Mouse (Mus musculus) hindbrain, embryonic 13.5 days (tissue): ENCODE measurements around the gene Igsf6. TPM values are rescaled to one million over a fixed set of nuclear protein-coding genes. Genes with fewer than 3 reads are reported as not detected.
A peak's percentile ranks its signal among the peaks of the same experiment; 100 is the strongest.

Experiments used
- ATAC-seq: fragments of 200-750 bp; cut with Nextera tagmentation; 2 replicates; pipeline ENCODE4 v1.8.0; 2017; ENCODE audit warnings: moderate TSS enrichment; ENCODE audit not compliant: low FRiP score
- H3K27ac ChIP-seq: fragments of 300-500 bp; sonication (generic); 2 replicates; pipeline ENCODE4 v1.5.1; 2015; ENCODE audit warnings: inconsistent platforms, mild to moderate bottlenecking, moderate library complexity
- H3K27me3 ChIP-seq: fragments of 300-500 bp; sonication (generic); 2 replicates; pipeline ENCODE4 v1.6.1; 2015; ENCODE audit warnings: mild to moderate bottlenecking, inconsistent platforms
- H3K36me3 ChIP-seq: fragments of 300-500 bp; sonication (generic); 2 replicates; pipeline ENCODE4 v1.6.1; 2015; ENCODE audit warnings: mild to moderate bottlenecking, inconsistent platforms
- H3K4me1 ChIP-seq: fragments of 300-500 bp; sonication (generic); replicated peaks from 2 replicates; pipeline ENCODE4 v1.6.1; 2015; ENCODE audit warnings: inconsistent platforms
- H3K4me2 ChIP-seq: fragments of 300-500 bp; sonication (generic); 2 replicates; pipeline ENCODE4 v1.6.1; 2015; ENCODE audit warnings: inconsistent platforms, mild to moderate bottlenecking, moderate library complexity
- H3K4me3 ChIP-seq: fragments of 300-500 bp; sonication (generic); 2 replicates; pipeline ENCODE4 v1.5.1; 2015; ENCODE audit warnings: mild to moderate bottlenecking, inconsistent platforms
- H3K9ac ChIP-seq: fragments of 300-500 bp; sonication (generic); 2 replicates; pipeline ENCODE4 v1.6.1; 2015; ENCODE audit warnings: mild to moderate bottlenecking, inconsistent platforms
- H3K9me3 ChIP-seq: fragments of 300-500 bp; sonication (generic); 2 replicates; pipeline ENCODE4 v1.6.1; 2016; ENCODE audit warnings: inconsistent platforms
- WGBS: fragments of 180-500 bp; shearing (Covaris S2); methylation state at CpG from one replicate; pipeline ENCODE4 v1.1.7; 2015; 5-methylcytosine and 5-hydroxymethylcytosine counted together
- polyA plus RNA-seq: library from polyadenylated mRNA; unstranded; fragments of >200 nt; fragmentation: Nextera tagmentation; extraction: Ambion mirVana; gene quantifications from 2 replicates; pipeline ENCODE4 v1.2.1, GENCODE M21; 2015

Igsf6 gene
- polyA plus RNA-seq, 1 experiment from 2014 or later: 1.2 TPM

GRCm38 (mm10) chr7:121081816-121082215 lies 7.4 kb upstream of the Igsf6 start:
- no peak overlapping the region for H3K27ac ChIP-seq
- WGBS: 78% methylated on average over 2 of the region's 2 CpGs

GRCm38 (mm10) chr7:121081350-121081749 lies 7.0 kb upstream of the Igsf6 start, which contains the start of gene Otoa:
TSS of gene Otoa (plus strand) at chr7:121081650.
- H3K4me3 ChIP-seq: no peak within 1 kb of the TSS
- H3K27ac ChIP-seq: no peak within 1 kb of the TSS
- 90% methylated on average over 4 of the region's 4 CpGs for WGBS
- H3K4me1 ChIP-seq: peaks cover 28% of the 10 kb centered on the region
- no peaks in the 10 kb centered on the region for H3K27me3 ChIP-seq
- H3K9ac ChIP-seq: no peak within 1 kb of the TSS
- H3K4me2 ChIP-seq: no peak within 1 kb of the TSS
- no peak for ATAC-seq
- H3K9me3 ChIP-seq: no peaks in the 10 kb centered on the region
- peaks cover 21% of the 10 kb centered on the region for H3K36me3 ChIP-seq

More at GRCm38 (mm10) chr7:121081816-121082215, 7.4 kb upstream of the Igsf6 start:
- H3K27me3 ChIP-seq: no peaks in the 10 kb centered on the region
- H3K9me3 ChIP-seq: no peaks in the 10 kb centered on the region
- H3K4me3 ChIP-seq: no peak overlapping the region
- H3K4me1 ChIP-seq: peaks cover 33% of the 10 kb centered on the region
- H3K9ac ChIP-seq: no peak overlapping the region
- ATAC-seq: no peak
- no peak overlapping the region for H3K4me2 ChIP-seq
- peaks cover 17% of the 10 kb centered on the region for H3K36me3 ChIP-seq

DNA sequence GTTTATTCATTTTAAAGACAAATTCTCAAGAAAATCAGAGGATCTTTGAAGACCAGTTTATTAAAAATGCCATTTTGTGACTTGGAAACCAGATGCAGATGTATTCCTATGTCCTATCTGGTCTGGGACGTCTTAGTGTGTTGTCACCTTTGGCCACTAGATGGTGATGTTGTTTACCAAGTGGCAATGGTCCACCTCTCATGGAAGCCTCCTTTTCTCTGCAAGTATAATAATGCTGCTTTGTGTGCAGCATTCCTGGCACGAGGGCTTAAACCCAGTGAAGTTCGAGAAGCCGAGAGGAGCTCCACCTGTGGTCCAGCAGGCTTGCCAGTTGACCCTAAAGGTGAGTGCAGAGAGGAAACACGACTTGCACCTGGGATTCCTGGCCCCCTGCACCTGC lies 3.5 kb upstream of the Igsf6 start:
- H3K4me2 ChIP-seq: no peak overlapping the region
- 23% methylated on average over 5 of the region's 5 CpGs for WGBS
- H3K27ac ChIP-seq: no peak overlapping the region
- H3K9me3 ChIP-seq: no peaks in the 10 kb centered on the region
- H3K4me1 ChIP-seq: peaks cover 8% of the 10 kb centered on the region
- no peak overlapping the region for H3K4me3 ChIP-seq
- no peaks in the 10 kb centered on the region for H3K27me3 ChIP-seq
- H3K9ac ChIP-seq: no peak overlapping the region
- ATAC-seq: peak; percentile 93
- peaks cover 28% of the 10 kb centered on the region for H3K36me3 ChIP-seq

DNA sequence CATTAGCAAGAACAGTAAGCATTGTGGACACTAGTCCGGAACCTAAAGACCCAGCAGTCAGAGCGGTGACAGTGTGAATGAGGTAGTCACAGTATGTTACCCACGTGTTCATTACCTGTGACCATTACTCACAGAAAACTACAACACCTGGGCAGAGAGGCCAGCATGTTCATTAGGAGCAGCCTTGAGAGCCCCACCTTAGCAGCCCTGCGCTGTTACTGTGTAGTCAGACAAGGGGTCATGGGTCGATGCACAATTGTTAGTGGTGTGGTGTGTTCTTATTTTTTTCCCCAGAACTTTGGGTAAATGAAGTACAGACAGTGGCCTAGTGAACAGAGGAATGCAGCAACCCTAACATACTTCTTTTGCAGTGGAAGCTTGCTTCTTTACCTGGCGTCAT lies 2.9 kb upstream of the Igsf6 start:
- peaks cover 5% of the 10 kb centered on the region for H3K4me1 ChIP-seq
- H3K27me3 ChIP-seq: no peaks in the 10 kb centered on the region
- no peak overlapping the region for H3K9ac ChIP-seq
- no peaks in the 10 kb centered on the region for H3K9me3 ChIP-seq
- ATAC-seq: peak; percentile 24; the same call in 1 of the 2 replicates
- no peak overlapping the region for H3K27ac ChIP-seq
- peaks cover 28% of the 10 kb centered on the region for H3K36me3 ChIP-seq
- WGBS: 92% methylated on average over 6 of the region's 6 CpGs
- no peak overlapping the region for H3K4me3 ChIP-seq
- no peak overlapping the region for H3K4me2 ChIP-seq

GRCm38 (mm10) chr7:121075416-121075815 lies 1.0 kb upstream of the Igsf6 start:
- no peak overlapping the region for H3K9ac ChIP-seq
- H3K27me3 ChIP-seq: no peaks in the 10 kb centered on the region
- no peaks in the 10 kb centered on the region for H3K9me3 ChIP-seq
- peaks cover 41% of the 10 kb centered on the region for H3K36me3 ChIP-seq
- H3K4me2 ChIP-seq: no peak overlapping the region
- no peak overlapping the region for H3K27ac ChIP-seq
- 88% methylated on average over 5 of the region's 5 CpGs for WGBS
- no peak for ATAC-seq
- H3K4me1 ChIP-seq: peaks cover 5% of the 10 kb centered on the region
- H3K4me3 ChIP-seq: no peak overlapping the region

- H3K9me3 ChIP-seq: no peaks in the 10 kb centered on the region
- ATAC-seq: no peak
- no peak overlapping the region for H3K9ac ChIP-seq
- no peak overlapping the region for H3K4me3 ChIP-seq
- H3K27ac ChIP-seq: no peak overlapping the region
- WGBS: 87% methylated on average over 6 of the region's 6 CpGs
- H3K4me2 ChIP-seq: no peak overlapping the region
- no peaks in the 10 kb centered on the region for H3K27me3 ChIP-seq
- H3K4me1 ChIP-seq: peaks cover 5% of the 10 kb centered on the region
- peaks cover 44% of the 10 kb centered on the region for H3K36me3 ChIP-seq
Measured at GRCm38 (mm10) chr7:121074801-121075400, 529 bp upstream of the Igsf6 start.

DNA sequence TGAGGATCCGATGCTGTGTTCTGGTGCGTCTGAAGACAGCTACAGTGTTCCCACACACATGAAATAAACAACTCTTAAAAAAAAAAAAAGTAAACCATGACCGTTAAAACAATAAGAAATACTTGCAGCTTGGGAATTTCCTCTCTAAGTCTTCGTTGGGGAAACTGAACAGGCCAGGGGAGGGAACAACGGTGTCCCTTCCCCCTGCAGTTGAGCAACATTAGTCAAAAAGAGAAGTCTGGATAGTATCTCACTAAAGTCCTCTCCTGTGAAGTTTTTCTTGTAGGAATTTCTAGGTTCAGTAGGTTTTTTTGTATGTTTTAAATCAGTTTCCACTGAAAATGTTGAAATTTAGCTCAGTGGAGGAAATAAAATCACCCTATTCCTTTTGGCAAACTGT lies 1.9 kb downstream of the Igsf6 start:
- Histone ChIP-seq H3K27me3 (no peaks in the 10 kb centered on the region), H3K4me2 (no peak overlapping the region), H3K9me3 (no peaks in the 10 kb centered on the region), H3K4me3 (no peak overlapping the region), H3K4me1 (no peaks in the 10 kb centered on the region), H3K27ac (no peak overlapping the region), H3K36me3 (peaks cover 47% of the 10 kb centered on the region), H3K9ac (no peak overlapping the region)
- ATAC-seq: no peak
- 88% methylated on average over 5 of the region's 5 CpGs for WGBS

- no peaks in the 10 kb centered on the region for H3K27me3 ChIP-seq
- H3K4me1 ChIP-seq: no peaks in the 10 kb centered on the region
- ATAC-seq: no peak
- 91% methylated on average over 4 of the region's 4 CpGs for WGBS
- H3K27ac ChIP-seq: no peak overlapping the region
- no peak overlapping the region for H3K4me3 ChIP-seq
- no peaks in the 10 kb centered on the region for H3K9me3 ChIP-seq
- no peak overlapping the region for H3K9ac ChIP-seq
- H3K4me2 ChIP-seq: no peak overlapping the region
- peaks cover 36% of the 10 kb centered on the region for H3K36me3 ChIP-seq
Measured at GRCm38 (mm10) chr7:121071276-121071675, 3.1 kb downstream of the Igsf6 start.

DNA sequence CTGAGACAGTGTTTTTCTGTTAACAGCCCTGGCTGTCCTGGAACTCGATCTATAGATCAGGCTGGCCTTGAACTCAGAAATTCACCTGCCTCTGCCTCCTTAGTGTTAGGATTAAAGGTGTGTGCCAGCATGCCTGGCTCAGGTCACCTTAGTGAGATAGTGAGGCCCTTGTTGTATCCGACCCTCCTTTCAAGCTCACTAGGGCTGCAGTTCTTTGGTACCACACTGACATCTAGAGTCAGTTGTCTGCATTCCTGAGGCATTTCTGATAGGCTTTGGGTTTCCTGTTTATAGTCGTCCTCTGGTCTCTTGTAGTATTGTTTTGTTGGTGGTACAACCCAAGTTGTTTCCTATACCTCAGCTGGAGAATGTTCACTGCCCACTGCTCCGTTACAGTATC lies 10.1 kb downstream of the Igsf6 start:
- Histone ChIP-seq H3K27ac (no peak overlapping the region), H3K9ac (no peak overlapping the region), H3K4me1 (peaks cover 6% of the 10 kb centered on the region; the same call in 1 of the 2 replicates), H3K36me3 (peaks cover 22% of the 10 kb centered on the region), H3K4me2 (no peak overlapping the region), H3K9me3 (no peaks in the 10 kb centered on the region), H3K27me3 (no peaks in the 10 kb centered on the region), H3K4me3 (no peak overlapping the region)
- 66% methylated on average over 4 of the region's 4 CpGs for WGBS
- no peak for ATAC-seq

DNA sequence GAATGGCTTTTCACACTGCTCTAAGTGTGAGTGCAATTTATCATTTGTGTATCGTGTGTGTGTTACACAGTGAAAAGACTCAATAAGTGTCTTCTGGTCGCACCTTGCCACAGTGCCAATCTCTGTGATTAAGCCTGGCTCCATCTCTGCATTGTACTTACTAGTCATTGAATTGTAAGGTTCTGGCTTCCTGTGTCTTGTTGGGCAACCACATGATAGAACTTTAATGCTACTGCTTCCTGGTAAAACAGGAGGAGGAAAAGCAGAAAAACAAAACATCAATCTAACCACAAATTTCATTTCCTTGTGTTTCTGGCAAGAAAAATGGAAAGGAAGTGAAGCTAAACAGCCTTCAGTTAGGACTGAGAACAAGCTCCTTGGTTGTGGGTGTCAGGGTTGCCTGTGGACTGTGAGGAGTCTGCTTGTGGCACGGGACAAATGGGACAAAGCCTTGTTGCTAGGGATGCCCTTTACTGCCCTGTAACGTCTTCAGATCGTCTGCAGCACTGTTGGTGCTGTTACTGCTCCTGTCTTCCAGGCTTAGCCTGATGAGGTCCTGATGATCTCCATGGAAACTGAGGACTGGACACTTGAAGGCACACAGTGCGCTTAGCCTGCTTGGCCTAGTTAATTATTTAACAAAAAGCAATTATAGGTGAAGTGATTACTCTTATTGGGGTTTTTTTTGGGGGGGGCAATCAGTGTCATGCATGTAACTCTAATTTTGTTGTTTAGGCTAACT lies 14.7 kb downstream of the Igsf6 start:
- Histone ChIP-seq H3K4me3 (no peak overlapping the region), H3K36me3 (peaks cover 43% of the 10 kb centered on the region), H3K27ac (no peak overlapping the region), H3K4me1 (peaks cover 8% of the 10 kb centered on the region; the same call in 1 of the 2 replicates), H3K9me3 (no peaks in the 10 kb centered on the region), H3K9ac (no peak overlapping the region), H3K4me2 (no peak overlapping the region), H3K27me3 (no peaks in the 10 kb centered on the region)
- ATAC-seq: no peak
- 57% methylated on average over 6 of the region's 6 CpGs for WGBS

DNA sequence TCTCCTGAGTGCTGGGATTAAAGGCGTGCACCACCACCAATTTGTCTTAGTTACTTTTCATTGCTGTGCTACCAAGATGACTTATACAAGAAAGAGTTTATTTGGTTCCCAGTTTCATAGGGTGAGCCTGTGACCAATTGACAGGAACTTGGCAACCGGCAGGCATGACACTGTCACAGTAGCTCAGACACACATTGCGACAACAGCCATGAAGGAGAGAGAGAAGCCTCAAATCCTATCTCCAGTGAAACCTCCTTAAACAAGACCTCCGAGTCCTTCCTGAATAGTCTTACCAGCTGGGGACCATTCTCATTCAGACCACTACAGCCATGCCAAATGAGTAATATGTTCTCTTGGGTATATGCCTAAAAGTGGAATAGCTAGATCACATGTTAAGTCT lies 21.3 kb downstream of the Igsf6 start:
- Histone ChIP-seq H3K27ac (no peak overlapping the region), H3K4me2 (no peak overlapping the region), H3K4me3 (no peak overlapping the region), H3K4me1 (no peaks in the 10 kb centered on the region), H3K36me3 (peaks cover 54% of the 10 kb centered on the region), H3K9me3 (no peaks in the 10 kb centered on the region), H3K27me3 (no peaks in the 10 kb centered on the region), H3K9ac (no peak overlapping the region)
- no peak for ATAC-seq
- 88% methylated on average over 4 of the region's 4 CpGs for WGBS

DNA sequence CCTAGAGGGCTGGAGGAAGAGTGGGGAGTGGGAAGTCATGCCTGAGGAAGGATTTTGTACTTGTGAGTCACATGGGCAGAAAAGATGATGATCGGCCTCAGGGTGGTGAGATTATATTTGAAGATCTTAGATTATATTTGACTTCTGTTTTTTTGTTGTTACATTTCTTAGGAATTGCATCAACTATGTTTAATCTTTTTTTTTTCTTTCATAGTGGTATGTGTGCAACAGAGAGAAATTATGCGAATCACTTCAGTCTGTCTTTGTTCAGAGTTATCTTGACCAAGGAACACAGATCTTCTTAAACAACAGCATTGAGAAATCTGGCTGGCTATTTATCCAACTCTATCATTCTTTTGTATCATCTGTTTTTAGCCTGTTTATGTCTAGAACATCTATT lies 26.7 kb downstream of the Igsf6 start:
- 98% methylated on average over 2 of the region's 2 CpGs for WGBS
- Histone ChIP-seq H3K4me1 (no peaks in the 10 kb centered on the region), H3K4me3 (no peak overlapping the region), H3K36me3 (peaks cover 13% of the 10 kb centered on the region), H3K4me2 (no peak overlapping the region), H3K27ac (no peak overlapping the region), H3K9me3 (no peaks in the 10 kb centered on the region), H3K9ac (no peak overlapping the region), H3K27me3 (no peaks in the 10 kb centered on the region)
- ATAC-seq: no peak
